Mouse (Mus musculus) heart, adult 2 months (tissue): ENCODE data around the gene Atp2b2.

Experiments
- CTCF ChIP-seq: fragments of 200-600 bp; IDR thresholded peaks from 2 replicates; pipeline ENCODE4 v1.8.1; 2022; ENCODE audit warnings: antibody characterized with exemption, mild to moderate bottlenecking, moderate library complexity
- EP300 ChIP-seq: fragments of 200-500 bp; IDR thresholded peaks from 2 replicates; pipeline ENCODE4 v1.6.1; 2011; ENCODE audit warnings: low read depth, low read length, control low read depth; ENCODE audit not compliant: insufficient read depth
- POLR2A ChIP-seq: fragments of 200-500 bp; IDR thresholded peaks from 2 replicates; pipeline ENCODE4 v1.6.1; 2011; ENCODE audit warnings: mild to moderate bottlenecking, low read depth, low read length, control low read depth; ENCODE audit not compliant: insufficient read depth

DNA sequence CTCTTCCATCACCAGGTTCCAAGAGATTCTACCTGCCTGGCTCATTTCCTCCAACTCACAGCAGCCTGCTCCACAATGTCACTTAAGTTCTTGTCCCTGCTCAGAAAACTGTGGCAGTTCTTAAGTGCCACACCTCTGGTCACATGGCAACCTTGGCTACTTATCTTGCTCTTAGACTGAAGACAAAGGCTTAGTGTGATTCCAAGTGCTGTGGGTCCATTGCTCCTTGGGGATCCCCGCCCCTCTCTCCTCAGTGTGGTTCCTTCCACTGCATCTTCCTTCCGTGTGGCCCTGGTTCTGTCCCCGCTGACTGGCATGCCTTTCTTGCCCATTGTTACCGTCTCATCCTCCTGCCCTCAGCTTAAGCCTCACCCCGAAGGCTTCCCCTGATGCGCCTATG is 173.9 kb downstream of the Atp2b2 start:
- no peak for TF ChIP-seq CTCF
- TF ChIP-seq POLR2A, result no peak
- no peak for TF ChIP-seq EP300
